Mouse (Mus musculus) embryonic facial prominence, embryonic 11.5 days (tissue): ENCODE data around the gene Stat6. TPM values are rescaled to one million over a fixed set of nuclear protein-coding genes. Genes with fewer than 3 reads are reported as not detected.
A peak's percentile ranks its signal among the peaks of the same experiment; 100 is the strongest.

Source experiments
- ATAC-seq: fragments of 200-750 bp; cut with Nextera tagmentation; replicated peaks from 2 replicates; pipeline ENCODE4 v1.8.0; 2017; ENCODE audit warnings: low read depth; ENCODE audit not compliant: insufficient number of reproducible peaks, low FRiP score, low TSS enrichment
- DNase-seq: peaks from one replicate; pipeline ENCODE4 v3.0.0-alpha.2; 2015; ENCODE audit warnings: low spot score
- H3K27ac ChIP-seq: fragments of 300-500 bp; sonication (generic); replicated peaks from 2 replicates; pipeline ENCODE4 v1.5.1; 2014; ENCODE audit warnings: mild to moderate bottlenecking, low read depth, low read length, control low read depth
- H3K27me3 ChIP-seq: fragments of 300-500 bp; sonication (generic); 2 replicates; pipeline ENCODE4 v1.6.1; 2014; ENCODE audit warnings: mild to moderate bottlenecking, low read length, moderate library complexity, mixed read lengths; ENCODE audit not compliant: control insufficient read depth, insufficient read depth
- H3K36me3 ChIP-seq: fragments of 300-500 bp; sonication (generic); replicated peaks from 2 replicates; pipeline ENCODE4 v1.6.1; 2014; ENCODE audit warnings: low read depth, mild to moderate bottlenecking, low read length, moderate library complexity, mixed read lengths; ENCODE audit not compliant: control insufficient read depth, insufficient read depth
- H3K4me1 ChIP-seq: fragments of 300-500 bp; sonication (generic); 2 replicates; pipeline ENCODE4 v1.6.1; 2014; ENCODE audit warnings: low read length, mixed read lengths; ENCODE audit not compliant: control insufficient read depth, insufficient read depth
- H3K4me2 ChIP-seq: fragments of 300-500 bp; sonication (generic); 2 replicates; pipeline ENCODE4 v1.6.1; 2014; ENCODE audit warnings: low read depth, mild to moderate bottlenecking, control low read depth, low read length, moderate library complexity
- H3K4me3 ChIP-seq: fragments of 300-500 bp; sonication (generic); 2 replicates; pipeline ENCODE4 v1.5.1; 2014; ENCODE audit warnings: low read depth, low read length, control low read depth
- H3K9ac ChIP-seq: fragments of 300-500 bp; sonication (generic); replicated peaks from 2 replicates; pipeline ENCODE4 v1.6.1; 2014; ENCODE audit warnings: mild to moderate bottlenecking, control low read depth, low read length
- H3K9me3 ChIP-seq: fragments of 300-500 bp; sonication (generic); replicated peaks from 2 replicates; pipeline ENCODE4 v1.6.1; 2016; ENCODE audit warnings: mild to moderate bottlenecking, low read length, inconsistent platforms, mixed read lengths; ENCODE audit not compliant: control insufficient read depth
- WGBS: fragments of 180-500 bp; shearing (Covaris S2); extraction: QIAGEN DNeasy Blood & Tissue Kit; methylation state at CpG from one replicate; pipeline ENCODE4 v1.1.7; 2014; 5-methylcytosine and 5-hydroxymethylcytosine counted together
- polyA plus RNA-seq: library from polyadenylated mRNA; unstranded; fragments of >200 nt; fragmentation: Nextera tagmentation; extraction: Ambion mirVana; gene quantifications from 2 replicates; pipeline ENCODE4 v1.2.1, GENCODE M21; 2014

Gene Stat6
- polyA plus RNA-seq, 1 experiment from 2014 or later, result 8.2 TPM

- H3K4me1 ChIP-seq, result no peaks in the 10 kb centered on the region
- WGBS, result 90% methylated on average over 8 of the region's 8 CpGs
- H3K9me3 ChIP-seq, result no peaks in the 10 kb centered on the region
- no peak overlapping the region for H3K9ac ChIP-seq
- no peaks in the 10 kb centered on the region for H3K27me3 ChIP-seq
- ATAC-seq (no peak), DNase-seq (peak; percentile 84)
- H3K36me3 ChIP-seq, result no peaks in the 10 kb centered on the region
- H3K4me3 ChIP-seq, result no peak overlapping the region
- H3K27ac ChIP-seq, result no peak overlapping the region
- no peak overlapping the region for H3K4me2 ChIP-seq
Observed at GRCm38 (mm10) chr10:127674794-127675522, 32.2 kb downstream of the Stat6 start.

DNA sequence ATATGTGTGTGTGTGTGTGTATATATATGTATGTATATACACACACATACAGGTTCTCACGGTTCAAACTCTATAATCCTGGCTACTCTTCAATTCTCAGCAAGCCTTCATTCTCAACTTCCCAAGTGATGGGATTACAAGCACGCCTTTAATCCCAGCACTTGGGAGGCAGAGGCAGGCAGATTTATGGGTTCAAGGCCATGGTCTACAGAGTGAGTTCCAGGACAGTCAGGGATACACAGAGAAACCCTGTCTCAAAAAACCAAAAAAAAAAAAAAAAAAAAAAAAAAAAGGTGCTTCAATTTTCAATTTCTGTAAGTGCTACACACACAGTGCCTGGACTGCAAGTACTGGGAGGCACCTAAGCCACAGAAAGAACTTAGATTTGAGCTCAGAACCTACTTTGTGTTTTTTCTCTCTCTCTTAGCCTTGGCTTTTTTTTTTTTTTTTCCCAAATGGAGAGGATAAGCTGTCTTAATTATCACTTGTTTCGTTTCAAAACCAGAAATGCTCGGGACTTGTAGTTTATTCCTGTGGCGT lies 33.1 kb downstream of the Stat6 start:
- no peak for ATAC-seq
- no peak for DNase-seq
- Histone ChIP-seq H3K27ac (no peak overlapping the region; the same call in 1 of the 2 replicates), H3K4me1 (no peaks in the 10 kb centered on the region), H3K9ac (no peak overlapping the region), H3K27me3 (no peaks in the 10 kb centered on the region), H3K4me3 (peak overlapping the region; percentile 67; the same call in 1 of the 2 replicates), H3K36me3 (no peaks in the 10 kb centered on the region), H3K4me2 (peak overlapping the region; percentile 35; the same call in 1 of the 2 replicates), H3K9me3 (no peaks in the 10 kb centered on the region)
- 56% methylated on average over 5 of the region's 5 CpGs for WGBS

- DNase-seq (peak; percentile 99), ATAC-seq (peak; percentile 92)
- no peaks in the 10 kb centered on the region for H3K4me1 ChIP-seq
- under 1% methylated on average over 67 of the region's 71 CpGs for WGBS
- peak overlapping the region; percentile 87 for H3K4me2 ChIP-seq
- H3K27me3 ChIP-seq, result no peaks in the 10 kb centered on the region
- H3K36me3 ChIP-seq, result no peaks in the 10 kb centered on the region
- no peaks in the 10 kb centered on the region for H3K9me3 ChIP-seq
- H3K9ac ChIP-seq, result peak overlapping the region; percentile 67
- no peak overlapping the region; the same call in 1 of the 2 replicates for H3K27ac ChIP-seq
- H3K4me3 ChIP-seq, result peak overlapping the region; percentile 67
Observed at GRCm38 (mm10) chr10:127676691-127677548, 34.1 kb downstream of the Stat6 start.

DNA sequence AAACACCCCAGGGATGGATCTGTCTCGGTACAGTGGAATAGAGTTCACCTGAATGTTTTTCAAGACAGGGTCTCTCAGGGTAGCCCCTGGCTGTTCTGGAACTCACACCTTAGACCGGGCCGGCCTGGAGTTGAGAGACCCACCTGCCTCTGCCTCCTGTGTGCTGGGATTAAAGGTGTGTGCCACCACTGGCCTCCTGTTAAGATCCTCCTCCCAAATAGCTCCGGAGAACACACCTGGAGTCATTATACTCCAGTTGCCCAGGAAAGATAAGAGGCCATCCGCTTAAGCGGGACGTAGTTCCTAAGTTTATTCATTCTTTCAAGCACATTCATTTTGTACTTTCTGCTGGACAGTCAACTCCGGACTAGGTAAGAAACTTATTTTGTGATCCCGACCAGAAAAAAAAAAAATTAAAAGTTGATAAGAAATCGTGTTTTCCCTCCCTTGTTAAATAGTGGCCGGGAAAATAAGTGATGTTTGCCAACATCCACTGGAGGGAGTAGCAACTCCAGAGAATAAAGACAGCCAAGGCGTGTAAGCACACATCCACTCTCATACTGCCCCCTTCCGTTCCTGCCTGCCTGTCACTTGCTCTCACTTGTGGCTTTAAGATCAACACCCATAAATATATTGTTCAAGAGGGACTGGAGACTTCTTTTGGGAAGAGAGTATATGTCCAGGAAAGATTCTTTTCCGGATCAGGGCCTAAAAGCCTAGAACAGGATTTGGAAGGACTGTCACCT lies 35.0 kb downstream of the Stat6 start:
- no peak overlapping the region for H3K27ac ChIP-seq
- H3K4me2 ChIP-seq, result peak overlapping the region; percentile 87
- WGBS, result 12% methylated on average over 14 of the region's 14 CpGs
- H3K4me3 ChIP-seq, result peak overlapping the region; percentile 67
- DNase-seq (peak; percentile 87), ATAC-seq (0 out of 2 replicates have a peak, but pooled peaks have one; percentile 9)
- no peaks in the 10 kb centered on the region for H3K9me3 ChIP-seq
- no peaks in the 10 kb centered on the region for H3K27me3 ChIP-seq
- no peaks in the 10 kb centered on the region for H3K4me1 ChIP-seq
- peak overlapping the region; percentile 67 for H3K9ac ChIP-seq
- H3K36me3 ChIP-seq, result no peaks in the 10 kb centered on the region

GRCm38 (mm10) chr10:127679208-127679607 lies 36.4 kb downstream of the Stat6 start:
- H3K9me3 ChIP-seq, result no peaks in the 10 kb centered on the region
- H3K36me3 ChIP-seq, result no peaks in the 10 kb centered on the region
- no peak overlapping the region for H3K9ac ChIP-seq
- no peak overlapping the region for H3K4me2 ChIP-seq
- H3K27ac ChIP-seq, result no peak overlapping the region
- no peak overlapping the region for H3K4me3 ChIP-seq
- ATAC-seq (no peak), DNase-seq (no peak)
- no peaks in the 10 kb centered on the region for H3K4me1 ChIP-seq
- no peaks in the 10 kb centered on the region for H3K27me3 ChIP-seq
- 94% methylated on average over 1 of the region's 1 CpGs for WGBS

- Histone ChIP-seq H3K4me2 (no peak overlapping the region), H3K27ac (no peak overlapping the region), H3K4me3 (no peak overlapping the region), H3K9me3 (no peaks in the 10 kb centered on the region), H3K9ac (no peak overlapping the region), H3K27me3 (no peaks in the 10 kb centered on the region), H3K36me3 (no peaks in the 10 kb centered on the region), H3K4me1 (no peaks in the 10 kb centered on the region)
- ATAC-seq, result no peak
- 88% methylated on average over 3 of the region's 3 CpGs for WGBS
- DNase-seq, result no peak
Observed at GRCm38 (mm10) chr10:127679881-127680280, 37.1 kb downstream of the Stat6 start.

DNA sequence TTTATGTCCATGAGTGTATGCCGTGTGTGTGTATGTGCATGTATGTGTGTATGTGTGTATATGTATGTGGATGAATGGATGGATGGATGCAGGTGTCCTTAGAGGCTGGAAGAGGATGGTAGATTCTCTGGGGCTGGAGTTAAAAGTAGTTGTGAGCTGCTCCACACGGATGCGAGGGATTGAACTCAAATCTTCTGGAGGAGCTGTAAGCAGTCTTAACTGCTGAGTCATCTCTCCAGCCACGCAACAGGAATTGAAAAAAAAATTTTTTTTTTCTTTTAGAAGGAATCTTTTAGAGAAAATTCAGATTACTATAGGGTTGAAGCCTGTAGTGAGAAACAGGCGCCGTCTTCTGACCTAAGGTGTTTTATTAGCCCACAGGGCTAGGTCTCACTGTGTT lies 40.1 kb downstream of the Stat6 start:
- H3K9me3 ChIP-seq, result no peaks in the 10 kb centered on the region
- H3K27me3 ChIP-seq, result no peaks in the 10 kb centered on the region
- DNase-seq (no peak), ATAC-seq (no peak)
- no peaks in the 10 kb centered on the region for H3K36me3 ChIP-seq
- H3K4me3 ChIP-seq, result no peak overlapping the region
- H3K9ac ChIP-seq, result no peak overlapping the region
- no peak overlapping the region for H3K4me2 ChIP-seq
- 90% methylated on average over 6 of the region's 6 CpGs for WGBS
- H3K27ac ChIP-seq, result no peak overlapping the region
- H3K4me1 ChIP-seq, result no peaks in the 10 kb centered on the region
